Mouse (Mus musculus) layer of hippocampus, adult 11-12 months (tissue): ENCODE measurements at regions not wholly inside any gene's neighbourhood (a gene's known extent, or its start where the extent isn't known, plus 50 kb on each side); places are given as distances from the start of the nearest gene placed in this dataset.

Experiments used
- DNase-seq: peaks from one replicate; pipeline ENCODE4 v3.0.0; 2022; ENCODE audit warnings: low spot score

- no peak for DNase-seq
Measured at GRCm38 (mm10) chr5:47185868-47186267, 797.1 kb upstream of the Slit2 start.

GRCm38 (mm10) chr5:47202164-47202914 is 780.6 kb upstream of the Slit2 start:
- no peak for DNase-seq

- DNase-seq = no peak
Measured at GRCm38 (mm10) chr5:47202915-47203296, 780.0 kb upstream of the Slit2 start.

GRCm38 (mm10) chr5:47210542-47210941 is 772.4 kb upstream of the Slit2 start:
- no peak for DNase-seq

GRCm38 (mm10) chr5:47215421-47215820 is 767.5 kb upstream of the Slit2 start:
- no peak for DNase-seq

- no peak for DNase-seq
Measured at GRCm38 (mm10) chr5:47225247-47225646, 757.7 kb upstream of the Slit2 start.

GRCm38 (mm10) chr5:47236094-47236493 is 746.8 kb upstream of the Slit2 start:
- DNase-seq = no peak

GRCm38 (mm10) chr5:47240060-47240459 is 742.9 kb upstream of the Slit2 start:
- DNase-seq = no peak

GRCm38 (mm10) chr5:47240586-47240985 is 742.4 kb upstream of the Slit2 start:
- DNase-seq = no peak

- no peak for DNase-seq
Measured at GRCm38 (mm10) chr5:47254835-47255369, 728.0 kb upstream of the Slit2 start.

- no peak for DNase-seq
Measured at GRCm38 (mm10) chr5:47261658-47262411, 721.1 kb upstream of the Slit2 start.

GRCm38 (mm10) chr5:47272642-47273041 is 710.3 kb upstream of the Slit2 start:
- DNase-seq = no peak

- DNase-seq = no peak
Measured at GRCm38 (mm10) chr5:47273389-47274255, 709.3 kb upstream of the Slit2 start.

GRCm38 (mm10) chr5:47274256-47274638 is 708.7 kb upstream of the Slit2 start:
- DNase-seq = no peak

GRCm38 (mm10) chr5:47276231-47277195 is 706.4 kb upstream of the Slit2 start:
- DNase-seq = no peak

GRCm38 (mm10) chr5:47279630-47280029 is 703.3 kb upstream of the Slit2 start:
- no peak for DNase-seq

GRCm38 (mm10) chr5:47299602-47300001 is 683.3 kb upstream of the Slit2 start:
- peak; percentile 25 for DNase-seq

GRCm38 (mm10) chr5:47317506-47317905 is 665.4 kb upstream of the Slit2 start:
- DNase-seq = no peak

- DNase-seq = no peak
Measured at GRCm38 (mm10) chr5:47318147-47318546, 664.8 kb upstream of the Slit2 start.

- no peak for DNase-seq
Measured at GRCm38 (mm10) chr5:47322511-47323167, 660.3 kb upstream of the Slit2 start.

- DNase-seq = no peak
Measured at GRCm38 (mm10) chr5:47334299-47334698, 648.6 kb upstream of the Slit2 start.
